Mouse (Mus musculus) embryo, embryonic 9.5 days (tissue): ENCODE data around the gene Aldh18a1.
"Not testable (repeated sequence)": the region's sequence is repeated elsewhere in the genome, so short reads cannot be mapped to it uniquely, and the experiment has no call there.

Experiments
- DNase-seq: peaks from one replicate; pipeline ENCODE4 v3.0.0-alpha.2; 2017; ENCODE audit errors: extremely low spot score

Gene Aldh18a1

GRCm38 (mm10) chr19:40586908-40587307 lies 1.4 kb downstream of the Aldh18a1 start:
- no peak for DNase-seq

GRCm38 (mm10) chr19:40581662-40582061 lies 6.6 kb downstream of the Aldh18a1 start:
- no peak for DNase-seq

GRCm38 (mm10) chr19:40580902-40581301 lies 7.4 kb downstream of the Aldh18a1 start:
- no peak for DNase-seq

- DNase-seq, result no peak
Measured at GRCm38 (mm10) chr19:40575438-40575837, 12.8 kb downstream of the Aldh18a1 start.

- no peak for DNase-seq
Measured at GRCm38 (mm10) chr19:40570726-40571125, 17.5 kb downstream of the Aldh18a1 start.

- DNase-seq, result no peak
Measured at GRCm38 (mm10) chr19:40567616-40568015, 20.6 kb downstream of the Aldh18a1 start.

- DNase-seq, result no peak
Measured at GRCm38 (mm10) chr19:40563880-40564645, 24.2 kb downstream of the Aldh18a1 start.

- DNase-seq, result not testable (repeated sequence)
Measured at GRCm38 (mm10) chr19:40561521-40561920, 26.7 kb downstream of the Aldh18a1 start.

- no peak for DNase-seq
Measured at GRCm38 (mm10) chr19:40556029-40556428, 32.2 kb downstream of the Aldh18a1 start.

- no peak for DNase-seq
Measured at GRCm38 (mm10) chr19:40555136-40555535, 33.1 kb downstream of the Aldh18a1 start.

GRCm38 (mm10) chr19:40554343-40554742 lies 33.9 kb downstream of the Aldh18a1 start:
- DNase-seq, result no peak

- no peak for DNase-seq
Measured at GRCm38 (mm10) chr19:40553849-40554248, 34.4 kb downstream of the Aldh18a1 start.

GRCm38 (mm10) chr19:40553014-40553789 lies 35.1 kb downstream of the Aldh18a1 start:
- DNase-seq, result no peak

- DNase-seq, result no peak
Measured at GRCm38 (mm10) chr19:40549516-40550135, 38.6 kb downstream of the Aldh18a1 start.

GRCm38 (mm10) chr19:40548796-40549515 lies 39.3 kb downstream of the Aldh18a1 start:
- DNase-seq, result peak; percentile 36

- no peak for DNase-seq
Measured at GRCm38 (mm10) chr19:40548386-40548785, 39.9 kb downstream of the Aldh18a1 start.

- peak; percentile 71 for DNase-seq
Measured at GRCm38 (mm10) chr19:40544856-40545255, 43.4 kb downstream of the Aldh18a1 start.

GRCm38 (mm10) chr19:40542776-40543175 lies 45.5 kb downstream of the Aldh18a1 start:
- no peak for DNase-seq

- DNase-seq, result no peak
Measured at GRCm38 (mm10) chr19:40536526-40536925, 51.7 kb downstream of the Aldh18a1 start.

GRCm38 (mm10) chr19:40532525-40532924 lies 55.7 kb downstream of the Aldh18a1 start:
- no peak for DNase-seq

GRCm38 (mm10) chr19:40530323-40530722 lies 57.9 kb downstream of the Aldh18a1 start:
- DNase-seq, result no peak

GRCm38 (mm10) chr19:40528254-40528653 lies 60.0 kb downstream of the Aldh18a1 start:
- no peak for DNase-seq
